Mouse (Mus musculus) MEL (cell line): ENCODE measurements around the gene Art3. TPM values are rescaled to one million over a fixed set of nuclear protein-coding genes. Genes with fewer than 3 reads are reported as not detected.

ENCODE experiments used
- DNase-seq: peaks from one replicate; pipeline ENCODE4 v3.0.0; 2011; ENCODE audit warnings: low read depth, low spot score
- H3K27ac ChIP-seq: 2 replicates; pipeline ENCODE4 v1.5.1; 2012; ENCODE audit warnings: low read depth, mild to moderate bottlenecking, control low read depth, low read length, moderate library complexity; ENCODE audit not compliant: control insufficient read depth
- H3K27me3 ChIP-seq, 2 experiments: fragments of 150-350 bp in 1 of 2; sonication (generic) in 1 of 2; 2 replicates each; pipeline ENCODE4 v1.6.1; 2012; ENCODE audit warnings: low read length in 2 of 2, mild to moderate bottlenecking in 2 of 2, improper control_type of control experiment in 1 of 2, moderate library complexity in 1 of 2; ENCODE audit not compliant: insufficient read depth in 2 of 2, control insufficient read depth in 1 of 2
- H3K36me3 ChIP-seq, 2 experiments: 2 replicates each; pipeline ENCODE4 v1.6.1; 2012 to 2014; ENCODE audit warnings: low read length in 2 of 2, improper control_type of control experiment in 1 of 2, inconsistent platforms in 1 of 2, mild to moderate bottlenecking in 1 of 2; ENCODE audit not compliant: insufficient read depth in 2 of 2, control insufficient read depth in 1 of 2
- H3K4me1 ChIP-seq, 2 experiments: fragments of 150-350 bp in 1 of 2; sonication (generic) in 1 of 2; 2 replicates each; pipeline ENCODE4 v1.6.1; 2012; ENCODE audit warnings: low read length in 2 of 2, improper control_type of control experiment in 1 of 2, mild to moderate bottlenecking in 1 of 2; ENCODE audit not compliant: insufficient read depth in 2 of 2, control insufficient read depth in 1 of 2
- H3K4me3 ChIP-seq, 2 experiments: fragments of 150-350 bp in 1 of 2; sonication (generic) in 1 of 2; 2 replicates each; pipeline ENCODE4 v1.5.1; 2012; ENCODE audit warnings: low read depth in 2 of 2, low read length in 2 of 2, mild to moderate bottlenecking in 2 of 2, moderate library complexity in 2 of 2, control low read depth in 1 of 2, improper control_type of control experiment in 1 of 2; ENCODE audit not compliant: control insufficient read depth in 1 of 2, insufficient read depth in 1 of 2
- H3K79me2 ChIP-seq: 2 replicates; pipeline ENCODE4 v1.6.1; 2012; ENCODE audit warnings: mild to moderate bottlenecking, low read length, moderate library complexity; ENCODE audit not compliant: control insufficient read depth, poor library complexity, insufficient read depth
- H3K9ac ChIP-seq: 2 replicates; pipeline ENCODE4 v1.6.1; 2012; ENCODE audit warnings: low read depth, mild to moderate bottlenecking, control low read depth, low read length, moderate library complexity; ENCODE audit not compliant: control insufficient read depth, poor library complexity, severe bottlenecking
- H3K9me3 ChIP-seq: fragments of 150-350 bp; sonication (generic); replicated peaks from 2 replicates; pipeline ENCODE4 v1.6.1; 2012; ENCODE audit warnings: mild to moderate bottlenecking, low read length, improper control_type of control experiment, moderate library complexity; ENCODE audit not compliant: insufficient read depth
- BHLHE40 ChIP-seq: IDR thresholded peaks from 2 replicates; pipeline ENCODE4 v1.6.1; 2012; ENCODE audit warnings: low read depth, mild to moderate bottlenecking, inconsistent platforms, low read length, improper control_type of control experiment, borderline replicate concordance
- CHD1 ChIP-seq: IDR thresholded peaks from 2 replicates; pipeline ENCODE4 v1.6.1; 2012; ENCODE audit warnings: low read depth, mild to moderate bottlenecking, inconsistent platforms, low read length, improper control_type of control experiment
- CHD2 ChIP-seq: IDR thresholded peaks from 2 replicates; pipeline ENCODE4 v1.6.1; 2011; ENCODE audit warnings: low read length, improper control_type of control experiment
- CTCF ChIP-seq, 3 experiments: IDR thresholded peaks in 2 of 3; conservative IDR thresholded peaks in 1 of 3; 2 replicates each; pipeline ENCODE4 v1.5.1; 2011 to 2012; ENCODE audit warnings: low read length in 3 of 3, low read depth in 2 of 3, mild to moderate bottlenecking in 2 of 3, improper control_type of control experiment in 1 of 3, inconsistent platforms in 1 of 3, mixed read lengths in 1 of 3, moderate library complexity in 1 of 3; ENCODE audit not compliant: control insufficient read depth in 1 of 3, insufficient read depth in 1 of 3, poor library complexity in 1 of 3, severe bottlenecking in 1 of 3
- E2F4 ChIP-seq: IDR thresholded peaks from 2 replicates; pipeline ENCODE4 v1.6.1; 2011; ENCODE audit warnings: low read depth, low read length, improper control_type of control experiment, borderline replicate concordance
- ELF1 ChIP-seq: IDR thresholded peaks from 2 replicates; pipeline ENCODE4 v1.6.1; 2014; ENCODE audit warnings: low read depth, mild to moderate bottlenecking, inconsistent platforms, low read length, improper control_type of control experiment, moderate library complexity
- EP300 ChIP-seq, 2 experiments: IDR thresholded peaks; 2 replicates each; pipeline ENCODE4 v1.6.1; 2011; ENCODE audit warnings: improper control_type of control experiment in 2 of 2, low read length in 2 of 2, low read depth in 1 of 2, mild to moderate bottlenecking in 1 of 2
- GABPA ChIP-seq: IDR thresholded peaks from 2 replicates; pipeline ENCODE4 v1.6.1; 2012; ENCODE audit warnings: low read depth, mild to moderate bottlenecking, inconsistent platforms, low read length, improper control_type of control experiment, moderate library complexity
- GATA1 ChIP-seq: IDR thresholded peaks from 2 replicates; pipeline ENCODE4 v1.6.1; 2011; ENCODE audit warnings: low read depth, low read length, improper control_type of control experiment
- JUND ChIP-seq: IDR thresholded peaks from 2 replicates; pipeline ENCODE4 v1.6.1; 2011; ENCODE audit warnings: low read depth, mild to moderate bottlenecking, improper control_type of control experiment, low read length
- KAT2A ChIP-seq: conservative IDR thresholded peaks from 2 replicates; pipeline ENCODE4 v1.6.1; 2012; ENCODE audit warnings: low read depth, low read length, improper control_type of control experiment, inconsistent platforms
- MAFK ChIP-seq: IDR thresholded peaks from 2 replicates; pipeline ENCODE4 v1.6.1; 2011; ENCODE audit warnings: low read depth, mild to moderate bottlenecking, low read length, improper control_type of control experiment, borderline replicate concordance
- MEF2A ChIP-seq: IDR thresholded peaks from 2 replicates; pipeline ENCODE4 v1.6.1; 2014; ENCODE audit warnings: low read depth, mild to moderate bottlenecking, inconsistent platforms, low read length, improper control_type of control experiment; ENCODE audit not compliant: poor library complexity, insufficient replicate concordance, severe bottlenecking; ENCODE audit errors: extremely low read depth
- MXI1 ChIP-seq: IDR thresholded peaks from 2 replicates; pipeline ENCODE4 v1.6.1; 2011; ENCODE audit warnings: mild to moderate bottlenecking, low read depth, low read length, improper control_type of control experiment
- MYB ChIP-seq: IDR thresholded peaks from 2 replicates; pipeline ENCODE4 v1.6.1; 2011; ENCODE audit warnings: mild to moderate bottlenecking, low read depth, low read length, improper control_type of control experiment
- POLR2A ChIP-seq, 2 experiments: IDR thresholded peaks; 2 replicates each; pipeline ENCODE4 v1.6.1; 2011 to 2012; ENCODE audit warnings: low read length in 2 of 2, mild to moderate bottlenecking in 2 of 2, control low read depth in 1 of 2, improper control_type of control experiment in 1 of 2, low read depth in 1 of 2, moderate library complexity in 1 of 2; ENCODE audit not compliant: control insufficient read depth in 1 of 2, insufficient read depth in 1 of 2, poor library complexity in 1 of 2
- POLR2AphosphoS5 ChIP-seq: IDR thresholded peaks from 2 replicates; pipeline ENCODE4 v1.6.1; 2012; ENCODE audit warnings: low read depth, borderline replicate concordance, mild to moderate bottlenecking, inconsistent platforms, low read length, moderate library complexity, mixed read lengths
- RAD21 ChIP-seq: IDR thresholded peaks from 2 replicates; pipeline ENCODE4 v1.6.1; 2011; ENCODE audit warnings: mild to moderate bottlenecking, low read depth, low read length, improper control_type of control experiment
- RCOR1 ChIP-seq: IDR thresholded peaks from 2 replicates; pipeline ENCODE4 v1.6.1; 2012; ENCODE audit warnings: low read depth, mild to moderate bottlenecking, inconsistent platforms, low read length, improper control_type of control experiment
- SIN3A ChIP-seq: IDR thresholded peaks from 2 replicates; pipeline ENCODE4 v1.6.1; 2012; ENCODE audit warnings: low read length, improper control_type of control experiment, inconsistent platforms
- SMC3 ChIP-seq: IDR thresholded peaks from 2 replicates; pipeline ENCODE4 v1.6.1; 2011; ENCODE audit warnings: low read depth, low read length, improper control_type of control experiment
- TBP ChIP-seq: IDR thresholded peaks from 2 replicates; pipeline ENCODE4 v1.8.0; 2011; ENCODE audit warnings: low read depth, low read length, improper control_type of control experiment
- TCF12 ChIP-seq: IDR thresholded peaks from 2 replicates; pipeline ENCODE4 v1.6.1; 2014; ENCODE audit warnings: low read depth, mild to moderate bottlenecking, inconsistent platforms, low read length, improper control_type of control experiment, moderate library complexity
- UBTF ChIP-seq: IDR thresholded peaks from 2 replicates; pipeline ENCODE4 v1.6.1; 2012; ENCODE audit warnings: low read depth, mild to moderate bottlenecking, inconsistent platforms, low read length, improper control_type of control experiment, moderate library complexity, borderline replicate concordance; ENCODE audit not compliant: insufficient read depth
- USF1 ChIP-seq: IDR thresholded peaks from 2 replicates; pipeline ENCODE4 v1.6.1; 2014; ENCODE audit warnings: low read depth, mild to moderate bottlenecking, inconsistent platforms, low read length, improper control_type of control experiment, moderate library complexity
- USF2 ChIP-seq, 2 experiments: IDR thresholded peaks; 2 replicates each; pipeline ENCODE4 v1.6.1; 2011 to 2012; ENCODE audit warnings: improper control_type of control experiment in 2 of 2, low read length in 2 of 2, borderline replicate concordance in 1 of 2, inconsistent platforms in 1 of 2, low read depth in 1 of 2, mild to moderate bottlenecking in 1 of 2; ENCODE audit not compliant: insufficient read depth in 1 of 2
- ZKSCAN1 ChIP-seq: IDR thresholded peaks from 2 replicates; pipeline ENCODE4 v1.6.1; 2012; ENCODE audit warnings: low read depth, mild to moderate bottlenecking, inconsistent platforms, low read length, improper control_type of control experiment, moderate library complexity
- ZMIZ1 ChIP-seq: IDR thresholded peaks from 2 replicates; pipeline ENCODE4 v1.6.1; 2012; ENCODE audit warnings: low read depth, mild to moderate bottlenecking, inconsistent platforms, low read length, improper control_type of control experiment, moderate library complexity
- ZNF384 ChIP-seq: IDR thresholded peaks from 2 replicates; pipeline ENCODE4 v1.6.1; 2012; ENCODE audit warnings: low read depth, mild to moderate bottlenecking, inconsistent platforms, low read length, improper control_type of control experiment
- polyA plus RNA-seq, 2 experiments: library from polyadenylated mRNA; stranded (reverse) in 1 of 2; unstranded in 1 of 2; fragments of >175 nt in 1 of 2; fragments of >200 nt in 1 of 2; gene quantifications; 2 replicates each; pipeline versions ENCODE4 v1.2.1 to v1.2.4; 2012; ENCODE audit warnings: low replicate concordance in 2 of 2, low read depth in 1 of 2; ENCODE audit not compliant: insufficient read length in 2 of 2, insufficient read depth in 1 of 2, missing spikeins in 1 of 2
- total RNA-seq: library from RNA; depleted of rRNA; stranded (reverse); fragments of 300-350 nt; gene quantifications from 2 replicates; pipeline ENCODE4 v1.2.3, GENCODE M21; 2012

Art3 gene
- total and polyA plus RNA-seq, 3 experiments, result not detected

DNA sequence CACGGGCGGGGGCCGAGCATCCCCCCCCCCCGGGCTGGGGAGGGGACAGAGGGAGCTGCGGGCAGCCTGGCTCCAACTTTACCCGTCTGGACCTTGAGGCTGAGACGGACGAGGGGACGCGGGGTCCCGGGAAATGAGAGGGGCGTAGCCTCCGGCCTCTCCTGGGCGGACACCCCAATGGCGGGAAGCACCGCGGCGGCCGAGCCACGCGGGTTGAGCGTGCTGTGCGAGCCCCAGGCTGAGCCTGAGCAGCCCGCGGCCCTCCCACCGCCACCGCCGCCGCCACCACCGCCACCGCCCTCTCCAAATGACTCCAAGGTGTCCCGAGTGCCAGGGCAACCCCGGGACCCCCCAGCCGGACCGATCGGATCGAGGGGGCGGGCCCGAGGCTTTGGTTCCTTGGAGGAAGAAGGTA lies 103.0 kb downstream of the Art3 start:
- H3K27me3 ChIP-seq, result no peaks in the 10 kb centered on the region
- peak overlapping the region; percentile 93 for H3K9ac ChIP-seq
- peaks cover 3 to 28% of the 10 kb centered on the region in 2 experiments for H3K36me3 ChIP-seq
- H3K27ac ChIP-seq, result peak overlapping the region; percentile 78
- H3K79me2 ChIP-seq, result peaks cover 35% of the 10 kb centered on the region
- H3K9me3 ChIP-seq, result no peaks in the 10 kb centered on the region
- peaks cover 13 to 20% of the 10 kb centered on the region in 2 experiments for H3K4me1 ChIP-seq
- H3K4me3 ChIP-seq, result peak overlapping the region; percentile 73 to 93
- TF ChIP-seq USF2 (IDR thresholded peaks at IDR 0.05; ENCODE audit: borderline replicate concordance in 1 of 2, insufficient read depth in 1 of 2, low read depth in 1 of 2, low read length in 2 of 2), result no peak
- no peak for TF ChIP-seq ZNF384
- TF ChIP-seq KAT2A, result no peak
- no peak for TF ChIP-seq UBTF
- TF ChIP-seq MEF2A, result no peak
- no peak for TF ChIP-seq TBP
- TF ChIP-seq RCOR1, result no peak
- no peak for TF ChIP-seq E2F4
- no peak for TF ChIP-seq USF1
- TF ChIP-seq RAD21, result no peak
- TF ChIP-seq CHD2, result no peak
- no peak for DNase-seq

- Histone ChIP-seq H3K9me3 (no peaks in the 10 kb centered on the region), H3K9ac (peak within 1 kb of the TSS; percentile 93), H3K27ac (peak within 1 kb of the TSS; percentile 78), H3K36me3 (peaks cover under 1 to 31% of the 10 kb centered on the region in 2 experiments; a peak in 3 of 4 replicates), H3K4me1 (peaks cover 13 to 22% of the 10 kb centered on the region in 2 experiments), H3K27me3 (no peaks in the 10 kb centered on the region), H3K4me3 (peak within 1 kb of the TSS; percentile 73 to 93), H3K79me2 (peaks cover 35% of the 10 kb centered on the region)
- DNase-seq, result peak; percentile 99
- TF ChIP-seq CHD1 (0 out of 2 replicates have a peak, but pooled peaks have one; percentile 29), E2F4 (no peak), TCF12 (peak; percentile 90), JUND (no peak), TBP (peak; percentile 90), GATA1 (0 out of 2 replicates have a peak, but pooled peaks have one; percentile 6), SMC3 (no peak), ZMIZ1 (peak; percentile 23), MYB (no peak), USF1 (peak; percentile 94), CTCF (IDR thresholded peaks at IDR 0.05 in 2 of 3, conservative IDR thresholded peaks at IDR 0.05 in 1 of 3; ENCODE audit: control insufficient read depth in 1 of 3, insufficient read depth in 1 of 3, low read depth in 2 of 3, low read length in 3 of 3, poor library complexity in 1 of 3, severe bottlenecking in 1 of 3) (0 out of 6 replicates have a peak, but pooled peaks of 1 of the 3 experiments have one; percentile 13), POLR2AphosphoS5 (peak; percentile 72; the same call in 1 of the 2 replicates), EP300 (IDR thresholded peaks at IDR 0.05; ENCODE audit: low read depth in 1 of 2, low read length in 2 of 2) (peak in 1 of 2 experiments; percentile 63; a peak in 2 of 4 replicates), RCOR1 (peak; percentile 49; the same call in 1 of the 2 replicates), ZKSCAN1 (no peak), GABPA (no peak), ZNF384 (no peak), KAT2A (no peak; the same call in 1 of the 2 replicates), SIN3A (peak; percentile 96), BHLHE40 (0 out of 2 replicates have a peak, but pooled peaks have one; percentile 27), MAFK (no peak), MXI1 (peak; percentile 97), ELF1 (peak; percentile 93), CHD2 (no peak), POLR2A (IDR thresholded peaks at IDR 0.05; ENCODE audit: control insufficient read depth in 1 of 2, insufficient read depth in 1 of 2, low read depth in 1 of 2, low read length in 2 of 2, poor library complexity in 1 of 2) (peak; percentile 83 to 94)
Measured at GRCm38 (mm10) chr5:92435025-92435584, 103.5 kb downstream of the Art3 start, which contains the start of gene Nup54. Nup54 (minus strand) TSS chr5:92435219.
